Mouse (Mus musculus): ENCODE data around the gene Rxrg.

DNA sequence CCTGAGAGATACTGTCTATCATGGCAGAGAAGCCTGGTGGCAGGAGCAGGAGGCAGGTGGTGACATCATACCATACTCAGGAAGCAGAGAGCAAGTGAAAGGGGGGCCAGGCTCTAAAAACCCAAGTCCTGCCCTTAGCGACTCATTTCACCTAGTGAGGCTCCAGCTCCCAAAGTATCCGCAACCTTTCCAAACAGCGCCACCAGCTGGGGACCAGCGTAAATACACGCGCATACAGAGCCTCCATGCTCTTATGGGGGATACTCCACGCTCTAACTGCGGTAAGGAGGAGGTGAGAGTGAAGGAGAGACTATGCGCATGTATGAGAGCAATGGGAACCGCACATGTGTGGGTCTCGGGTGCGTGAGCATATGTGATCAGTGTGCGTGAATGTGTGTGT lies 39.9 kb downstream of the Rxrg start:
- TF ChIP-seq CTCF (IDR thresholded peaks at IDR 0.05; ENCODE audit: extremely low read depth, insufficient read length, insufficient replicate concordance, low read depth, low read length) (peak; percentile 42; the same call in 1 of the 2 replicates), POLR2A (IDR thresholded peaks at IDR 0.05; ENCODE audit: low read depth, low read length) (no peak)
